Mouse (Mus musculus) megakaryocyte, embryonic 14.5 days (primary cell): Measurements from ENCODE around the gene Olfr618. TPM values are rescaled to one million over a fixed set of nuclear protein-coding genes. Genes with fewer than 3 reads are reported as not detected.
"Not testable (repeated sequence)": the region's sequence is repeated elsewhere in the genome, so short reads cannot be mapped to it uniquely, and the experiment has no call there.

ENCODE experiments used
- H3K27me3 ChIP-seq: replicated peaks from 2 replicates; pipeline ENCODE3; 2012; ENCODE audit warnings: inconsistent platforms
- H3K36me3 ChIP-seq: replicated peaks from 2 replicates; pipeline ENCODE3; 2012; ENCODE audit warnings: low read length, inconsistent platforms, mixed read lengths
- H3K4me1 ChIP-seq: 2 replicates; pipeline ENCODE4 v1.6.1; 2012; ENCODE audit warnings: inconsistent platforms
- H3K4me3 ChIP-seq: replicated peaks from 2 replicates; pipeline ENCODE3; 2012; ENCODE audit warnings: moderate library complexity, mild to moderate bottlenecking, inconsistent platforms
- H3K9me3 ChIP-seq: 2 replicates; pipeline ENCODE4 v1.6.1; 2012; ENCODE audit warnings: inconsistent platforms
- FLI1 ChIP-seq: IDR thresholded peaks from 2 replicates; pipeline ENCODE4 v1.6.1; 2012; ENCODE audit warnings: low read length, inconsistent platforms, mixed read lengths
- GATA1 ChIP-seq: IDR thresholded peaks from 3 replicates; pipeline ENCODE4 v1.6.1; 2012; ENCODE audit warnings: mixed read lengths, low read length, inconsistent platforms, borderline replicate concordance
- polyA plus RNA-seq: library from polyadenylated mRNA; stranded (reverse); fragments of >175 nt; gene quantifications from 2 replicates; pipeline ENCODE4 v1.2.3, GENCODE M21; 2012; ENCODE audit warnings: low replicate concordance; ENCODE audit not compliant: insufficient read depth

Gene Olfr618
- polyA plus RNA-seq, result not detected in 2 replicates

DNA sequence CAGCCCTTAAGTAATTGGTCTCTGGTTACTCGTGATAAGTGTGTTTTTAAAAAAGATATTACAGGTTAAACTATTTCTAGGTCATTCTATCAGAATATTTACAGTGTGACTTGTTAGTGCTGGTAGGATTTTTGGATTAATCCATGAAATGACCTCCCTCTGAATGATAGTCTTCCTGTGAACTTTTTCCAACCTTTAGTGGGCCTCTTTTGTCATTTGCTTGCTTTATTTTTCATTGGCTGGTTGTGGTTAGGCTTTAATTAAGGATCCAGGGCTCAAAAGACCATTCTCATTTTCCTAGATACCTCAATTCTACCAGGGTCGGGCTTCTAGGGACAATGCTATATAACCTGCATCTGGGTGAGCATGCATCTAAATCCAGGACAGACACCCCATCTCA, at the start of gene Olfr618:
Gene Olfr618, plus strand, starts transcription at position 301 of the 400 bp plus-strand sequence.
- no peaks in the 10 kb centered on the region for H3K9me3 ChIP-seq
- no peaks in the 10 kb centered on the region for H3K36me3 ChIP-seq
- H3K4me1 ChIP-seq, result no peaks in the 10 kb centered on the region
- no peak for TF ChIP-seq GATA1
- TF ChIP-seq FLI1, result no peak
- no peak within 1 kb of the TSS for H3K4me3 ChIP-seq
- H3K27me3 ChIP-seq, result no peaks in the 10 kb centered on the region

DNA sequence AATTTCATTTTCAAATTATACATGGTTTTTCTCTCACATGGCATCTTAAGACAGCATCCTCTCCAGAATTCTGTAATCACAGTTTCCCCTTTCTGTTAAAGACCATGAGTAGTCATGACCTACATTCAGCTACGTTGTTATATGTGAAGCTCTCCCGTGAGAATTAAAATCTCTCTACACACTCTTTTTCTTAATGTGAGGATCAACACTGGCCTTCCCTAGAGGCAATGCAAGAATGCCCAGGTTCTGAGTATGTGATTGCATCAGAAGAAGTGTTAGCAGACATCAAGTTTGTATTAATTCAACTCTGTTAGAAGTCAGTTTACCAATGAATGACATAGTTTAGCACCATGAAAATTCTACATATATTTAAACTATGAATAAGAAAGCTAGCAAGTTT, 47.3 kb upstream of the Olfr618 start, which contains the start of gene Olfr612:
Gene Olfr612, minus strand, starts transcription at position 101 of the 400 bp plus-strand sequence.
- not testable (repeated sequence) for H3K4me1 ChIP-seq, H3K27me3 ChIP-seq, H3K9me3 ChIP-seq, H3K36me3 ChIP-seq, H3K4me3 ChIP-seq

DNA sequence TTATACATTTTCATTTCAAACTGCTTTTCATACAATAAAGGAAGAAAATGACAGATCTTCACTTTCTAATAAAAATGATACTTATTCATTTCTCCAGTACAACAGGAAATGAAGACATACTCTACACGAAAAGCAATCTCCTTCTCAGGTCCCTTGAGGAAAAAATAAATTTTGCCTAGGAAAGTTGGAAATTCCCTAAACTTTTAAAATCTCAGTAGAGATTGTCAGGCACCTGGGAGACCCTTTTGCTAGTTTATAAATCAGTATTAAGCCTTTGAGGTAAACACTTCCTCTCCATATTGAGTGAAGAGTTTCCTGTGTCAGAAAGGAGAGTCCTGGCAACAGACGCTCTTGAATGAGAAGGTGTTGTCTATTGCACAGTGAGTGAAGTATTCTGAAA, 42.1 kb upstream of the Olfr618 start, which contains the start of gene Olfr613:
Gene Olfr613, plus strand, starts transcription at position 301 of the 400 bp plus-strand sequence.
- Histone ChIP-seq H3K9me3 (no peaks in the 10 kb centered on the region), H3K36me3 (no peaks in the 10 kb centered on the region), H3K27me3 (no peaks in the 10 kb centered on the region), H3K4me3 (no peak within 1 kb of the TSS), H3K4me1 (no peaks in the 10 kb centered on the region)
- TF ChIP-seq GATA1 (no peak), FLI1 (no peak)

DNA sequence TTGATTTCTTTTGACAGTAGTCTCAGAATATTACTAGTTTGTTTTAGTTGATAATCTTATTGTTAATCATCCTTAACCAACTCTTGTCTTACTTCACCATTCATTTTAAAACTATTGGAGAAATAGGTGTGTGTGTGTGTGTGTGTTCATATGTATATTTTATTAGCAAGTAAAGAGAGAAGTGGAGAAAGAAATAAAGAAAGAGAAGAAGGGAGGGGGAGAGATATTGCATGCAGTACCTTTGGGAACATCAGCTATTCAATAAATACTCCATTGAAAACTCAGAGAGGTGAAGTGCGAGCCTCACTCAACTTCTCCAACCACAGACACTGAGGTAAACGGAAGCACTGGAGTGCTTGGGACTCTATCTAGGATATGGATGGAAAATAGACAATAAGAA, 34.1 kb upstream of the Olfr618 start, which contains the start of gene Olfr615:
Gene Olfr615, plus strand, starts transcription at position 301 of the 400 bp plus-strand sequence.
- Histone ChIP-seq H3K4me1 (no peaks in the 10 kb centered on the region), H3K9me3 (no peaks in the 10 kb centered on the region), H3K4me3 (no peak within 1 kb of the TSS), H3K36me3 (no peaks in the 10 kb centered on the region), H3K27me3 (no peaks in the 10 kb centered on the region)
- TF ChIP-seq FLI1, result no peak
- TF ChIP-seq GATA1, result no peak

DNA sequence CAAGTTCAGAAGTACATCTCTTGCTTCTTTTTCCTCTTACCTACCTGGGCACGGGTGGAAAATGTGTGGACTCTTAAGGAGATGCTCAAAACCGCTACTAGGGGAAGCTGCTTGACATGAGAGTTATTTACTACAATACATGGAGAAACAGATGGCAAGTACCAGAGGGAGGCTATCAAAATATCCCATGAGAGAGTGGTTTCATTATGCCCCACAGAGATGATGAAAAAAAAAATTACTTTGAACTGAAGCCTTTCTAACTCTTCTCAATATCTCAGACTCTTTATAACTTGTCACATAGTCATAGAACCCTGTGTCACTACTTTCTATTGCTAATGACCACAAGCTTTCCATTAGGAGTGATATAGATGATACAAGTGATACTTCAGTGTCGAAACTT, 20.9 kb upstream of the Olfr618 start, which contains the start of gene Olfr616:
Gene Olfr616, minus strand, starts transcription at position 101 of the 400 bp plus-strand sequence.
- H3K36me3 ChIP-seq, result no peaks in the 10 kb centered on the region
- no peak within 1 kb of the TSS for H3K4me3 ChIP-seq
- no peaks in the 10 kb centered on the region for H3K27me3 ChIP-seq
- TF ChIP-seq GATA1 (no peak), FLI1 (no peak)
- no peaks in the 10 kb centered on the region for H3K4me1 ChIP-seq
- H3K9me3 ChIP-seq, result no peaks in the 10 kb centered on the region

DNA sequence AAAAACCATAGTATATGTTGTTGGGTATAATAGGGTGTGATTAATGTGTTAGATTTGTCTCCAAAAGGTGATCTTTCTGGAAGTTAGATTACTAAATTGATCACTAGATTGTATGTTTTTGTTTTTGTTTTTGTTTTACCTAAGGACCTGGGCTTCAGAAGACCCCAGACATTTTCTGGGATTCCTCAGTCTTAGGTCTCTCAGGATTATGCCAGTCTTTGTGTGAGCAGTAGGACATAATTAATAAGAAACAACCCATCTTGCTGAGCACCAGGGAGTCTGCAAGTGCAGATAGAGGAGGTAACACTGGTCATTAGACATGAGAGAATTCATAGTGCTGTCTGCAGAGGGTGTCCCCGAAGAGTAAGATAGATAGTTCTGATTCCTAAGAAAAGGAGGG, 17.1 kb upstream of the Olfr618 start, which contains the start of gene Olfr617:
Gene Olfr617, plus strand, starts transcription at position 301 of the 400 bp plus-strand sequence.
- H3K9me3 ChIP-seq, result no peaks in the 10 kb centered on the region
- TF ChIP-seq GATA1 (no peak), FLI1 (no peak)
- no peaks in the 10 kb centered on the region for H3K36me3 ChIP-seq
- no peaks in the 10 kb centered on the region for H3K4me1 ChIP-seq
- H3K27me3 ChIP-seq, result no peaks in the 10 kb centered on the region
- H3K4me3 ChIP-seq, result no peak within 1 kb of the TSS

DNA sequence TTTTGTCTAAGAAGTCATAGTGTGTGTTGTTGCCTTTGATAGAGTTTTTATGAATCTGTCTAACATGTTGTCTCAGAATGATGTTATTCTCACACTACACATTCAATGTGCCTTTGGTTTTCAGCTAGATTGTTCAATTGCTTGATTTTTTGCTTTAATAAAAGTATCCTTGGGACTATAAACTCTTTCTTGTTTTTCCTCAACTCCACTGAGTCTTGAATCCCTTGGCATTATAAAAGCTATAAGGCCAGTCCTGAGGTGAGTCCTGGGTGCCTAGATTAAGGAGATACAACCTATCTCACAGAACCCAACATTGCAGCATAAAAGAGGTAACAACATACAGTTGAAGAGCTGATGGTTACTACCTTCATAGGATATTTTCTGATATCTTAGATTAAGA, 10.4 kb downstream of the Olfr618 start, which contains the start of gene Olfr619:
Gene Olfr619, plus strand, starts transcription at position 301 of the 400 bp plus-strand sequence.
- TF ChIP-seq GATA1 (no peak), FLI1 (no peak)
- no peaks in the 10 kb centered on the region for H3K27me3 ChIP-seq
- H3K4me3 ChIP-seq, result no peak within 1 kb of the TSS
- no peaks in the 10 kb centered on the region for H3K9me3 ChIP-seq
- no peaks in the 10 kb centered on the region for H3K36me3 ChIP-seq
- no peaks in the 10 kb centered on the region for H3K4me1 ChIP-seq

DNA sequence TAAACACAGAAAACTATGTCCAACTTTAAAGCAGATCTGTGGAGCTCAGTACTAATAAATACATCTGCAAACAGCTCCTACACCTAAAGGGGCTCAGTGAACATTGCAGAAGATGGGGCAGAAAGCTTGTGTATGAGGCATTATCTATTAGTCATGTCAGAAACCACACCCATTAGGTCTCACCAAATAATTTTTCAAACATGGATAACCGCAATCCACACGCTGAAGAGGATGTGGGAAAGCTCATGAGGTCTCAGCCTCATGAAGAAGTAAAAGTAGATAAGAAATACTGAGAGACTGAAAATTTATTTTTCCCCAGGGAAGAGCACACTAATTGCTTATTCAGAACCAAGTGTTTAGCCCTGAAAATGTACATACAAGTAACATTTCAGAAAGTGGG, 17.5 kb downstream of the Olfr618 start:
- TF ChIP-seq GATA1, result no peak
- TF ChIP-seq FLI1, result no peak
- H3K4me3 ChIP-seq, result no peak overlapping the region
- no peaks in the 10 kb centered on the region for H3K36me3 ChIP-seq
- peaks cover 4% of the 10 kb centered on the region; the same call in 1 of the 2 replicates for H3K4me1 ChIP-seq
- no peaks in the 10 kb centered on the region for H3K9me3 ChIP-seq
- H3K27me3 ChIP-seq, result no peaks in the 10 kb centered on the region

DNA sequence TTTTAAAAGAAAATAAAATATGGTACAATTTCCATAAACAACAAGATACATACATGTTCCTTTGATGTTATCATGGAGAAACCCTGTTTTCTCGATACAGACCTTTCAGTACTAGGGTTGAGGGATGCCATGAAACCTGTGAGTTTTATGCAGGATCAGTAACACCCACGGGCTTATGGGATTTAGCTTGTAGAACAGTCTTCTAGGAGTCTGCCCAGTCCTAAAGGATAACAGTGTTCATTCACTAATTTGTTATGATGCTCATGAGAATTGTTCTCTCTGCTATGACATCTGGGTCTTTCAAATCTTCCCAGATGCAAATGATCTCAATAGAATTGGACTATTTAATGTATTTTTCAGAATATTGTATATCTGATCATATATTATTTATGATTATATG, 22.5 kb downstream of the Olfr618 start, which contains the start of gene Olfr620:
Gene Olfr620, minus strand, starts transcription at position 101 of the 400 bp plus-strand sequence.
- no peaks in the 10 kb centered on the region for H3K36me3 ChIP-seq
- no peaks in the 10 kb centered on the region for H3K9me3 ChIP-seq
- no peaks in the 10 kb centered on the region for H3K27me3 ChIP-seq
- no peak within 1 kb of the TSS for H3K4me3 ChIP-seq
- H3K4me1 ChIP-seq, result peaks cover 1% of the 10 kb centered on the region; the same call in 1 of the 2 replicates
- TF ChIP-seq GATA1 (no peak), FLI1 (no peak)

DNA sequence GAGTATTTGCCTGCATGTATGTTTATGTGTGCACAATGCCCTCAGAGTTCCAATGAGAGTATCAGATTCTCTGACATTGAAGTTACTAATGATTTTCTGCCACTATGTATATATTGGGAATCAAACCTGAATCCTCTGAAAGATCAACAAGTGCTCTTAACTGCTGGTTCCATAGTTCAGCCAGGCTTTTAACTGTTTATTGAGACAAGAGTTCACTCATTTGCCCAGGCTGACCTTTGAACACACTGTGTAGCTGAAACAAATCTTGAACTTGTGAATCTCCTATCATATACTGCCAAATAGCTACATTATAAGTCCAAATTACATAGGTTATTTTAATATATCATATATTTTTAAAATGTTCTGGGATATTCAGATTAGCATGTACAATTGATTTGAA, 46.9 kb downstream of the Olfr618 start:
- Histone ChIP-seq H3K4me3 (no peak overlapping the region), H3K27me3 (no peaks in the 10 kb centered on the region), H3K9me3 (no peaks in the 10 kb centered on the region), H3K36me3 (no peaks in the 10 kb centered on the region), H3K4me1 (no peaks in the 10 kb centered on the region)
- no peak for TF ChIP-seq FLI1
- no peak for TF ChIP-seq GATA1

DNA sequence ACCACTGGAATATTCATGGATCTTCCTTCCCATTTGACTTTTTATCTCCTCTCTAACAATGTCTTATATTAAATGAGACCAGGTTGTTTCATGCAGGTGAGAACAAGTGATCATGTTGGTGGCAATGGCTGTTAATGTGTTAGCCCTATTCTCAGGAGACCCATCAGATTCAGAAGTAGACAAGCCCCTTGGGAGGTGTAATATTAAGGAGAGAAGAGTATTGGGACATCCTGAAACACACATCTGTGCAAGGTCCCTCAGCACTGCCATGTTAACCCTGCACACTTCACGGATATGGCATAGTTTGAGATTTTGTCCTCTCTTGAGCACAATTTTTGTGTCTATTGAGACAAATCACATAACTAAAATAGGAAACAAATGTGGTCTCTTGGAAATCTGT, 52.7 kb downstream of the Olfr618 start, which contains the start of gene Olfr622:
Gene Olfr622, minus strand, starts transcription at position 101 of the 400 bp plus-strand sequence.
- no peaks in the 10 kb centered on the region for H3K9me3 ChIP-seq
- H3K27me3 ChIP-seq, result no peaks in the 10 kb centered on the region
- H3K4me1 ChIP-seq, result no peaks in the 10 kb centered on the region
- no peak within 1 kb of the TSS for H3K4me3 ChIP-seq
- H3K36me3 ChIP-seq, result no peaks in the 10 kb centered on the region
- TF ChIP-seq FLI1 (no peak), GATA1 (no peak)
